Mouse (Mus musculus) cerebellum, adult 8-10 months (tissue): ENCODE measurements around the gene Map3k9.

Experiments
- DNase-seq: peaks from one replicate; pipeline ENCODE4 v3.0.0; 2022

Gene Map3k9

DNA sequence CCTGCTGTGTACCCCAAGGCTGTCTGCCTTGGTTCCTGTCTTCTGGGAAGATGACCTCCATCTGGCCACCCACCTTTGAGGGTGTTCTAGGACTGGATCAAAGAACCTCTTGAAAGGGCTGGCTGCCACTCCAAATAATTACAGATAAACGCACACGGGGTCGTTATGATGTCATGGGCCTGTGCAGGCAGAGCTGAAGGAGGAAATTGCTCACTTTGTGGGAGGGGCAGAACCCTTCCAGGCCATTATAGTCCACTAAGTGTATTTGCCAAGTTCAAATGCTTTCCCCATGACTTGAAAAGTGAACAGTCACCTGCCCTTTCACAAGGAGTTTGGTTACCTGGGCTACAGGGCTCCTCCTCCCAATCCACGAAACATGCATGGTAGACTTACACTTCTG, 83.0 kb downstream of the Map3k9 start:
- no peak for DNase-seq

DNA sequence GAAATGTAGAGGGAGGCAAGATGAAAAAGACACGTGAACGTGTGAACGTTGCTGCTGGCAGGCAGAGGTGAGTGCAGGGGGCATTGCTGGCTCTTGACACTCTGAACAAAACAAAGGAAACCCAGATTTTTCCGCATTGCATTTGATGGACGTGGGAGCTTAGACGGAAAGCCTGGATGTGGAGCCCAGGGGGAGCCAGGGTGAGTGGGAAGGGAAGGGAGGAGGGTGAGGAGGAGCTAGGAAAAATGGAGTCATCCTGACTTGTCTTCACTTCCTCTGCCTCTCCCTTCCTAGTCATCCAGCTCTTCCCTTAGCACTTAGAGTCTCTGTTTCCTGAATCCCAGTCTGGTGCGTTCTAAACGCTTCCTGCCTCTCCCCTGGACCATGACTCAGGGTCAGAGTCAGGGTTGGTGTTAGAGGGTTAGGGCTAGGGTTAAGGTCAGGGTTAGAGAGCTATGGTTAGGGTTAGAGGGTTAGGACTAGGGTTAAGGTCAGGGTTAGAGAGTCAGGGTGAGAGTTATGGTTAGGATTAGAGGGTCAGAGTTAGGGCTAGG, 89.7 kb downstream of the Map3k9 start:
- no peak for DNase-seq

DNA sequence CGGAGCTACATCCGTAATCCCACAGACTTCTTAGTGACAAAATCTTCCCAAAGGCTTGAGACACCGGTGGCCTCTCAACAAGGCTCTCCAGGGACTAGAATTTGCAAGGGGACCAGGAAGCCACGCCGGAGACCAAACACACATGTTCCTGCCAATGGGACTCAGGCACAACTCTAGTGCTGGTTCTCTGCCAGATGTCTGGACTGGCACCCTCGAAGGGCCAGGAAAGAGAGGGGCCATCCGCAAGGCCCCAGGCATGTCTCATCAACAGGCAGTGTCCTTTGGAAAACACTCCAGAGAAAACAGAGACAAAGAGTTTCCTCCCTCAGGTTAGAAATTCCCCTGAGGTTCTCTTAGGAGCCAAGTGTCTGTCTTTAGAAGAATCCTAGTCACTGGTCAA, 90.2 kb downstream of the Map3k9 start:
- DNase-seq: no peak

DNA sequence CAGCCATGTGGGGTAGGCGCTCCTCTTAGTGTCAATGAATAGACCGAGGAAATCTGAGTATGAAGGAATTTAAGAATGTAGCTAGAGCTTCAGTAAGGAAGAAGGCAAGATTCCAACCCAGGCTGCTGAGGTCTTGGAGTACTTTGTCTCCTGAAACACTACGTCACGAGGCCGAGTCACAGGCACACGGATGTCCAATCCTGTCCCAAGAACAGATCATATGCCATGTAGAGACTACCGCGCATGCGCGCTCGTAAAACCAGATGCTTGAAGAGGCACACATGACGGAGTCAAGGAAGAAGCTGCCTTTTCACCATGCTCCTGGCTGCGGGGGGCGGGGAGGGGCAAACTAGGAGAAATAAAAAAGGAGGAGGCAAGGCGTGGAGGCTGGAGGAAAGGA, 90.9 kb downstream of the Map3k9 start:
- no peak for DNase-seq

DNA sequence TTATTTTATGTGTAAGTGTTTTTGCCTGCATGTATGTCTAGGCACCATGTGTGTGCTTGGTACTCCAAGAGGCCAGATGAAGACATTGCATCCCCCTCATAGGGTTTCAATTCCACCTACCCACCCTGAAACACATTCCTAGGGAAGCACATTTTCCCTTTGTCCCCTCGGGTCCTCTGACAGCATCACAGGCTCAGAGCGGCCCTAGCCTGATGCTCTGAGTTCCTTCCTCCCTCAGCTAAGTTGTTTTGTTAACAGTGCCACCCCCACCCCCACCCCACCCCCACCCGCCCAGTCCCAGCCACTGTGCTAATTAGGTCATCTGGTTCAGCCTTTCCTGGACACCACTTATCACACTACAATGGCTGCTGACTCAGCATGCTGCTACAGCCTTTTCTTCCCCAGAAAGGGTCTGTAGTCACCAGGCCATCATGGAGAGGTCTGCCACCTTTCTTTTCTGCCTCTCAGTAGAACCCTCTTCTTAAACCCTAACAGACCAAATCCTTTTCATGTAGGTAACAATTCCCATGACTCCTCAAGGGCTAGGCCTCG, 91.4 kb downstream of the Map3k9 start:
- no peak for DNase-seq

DNA sequence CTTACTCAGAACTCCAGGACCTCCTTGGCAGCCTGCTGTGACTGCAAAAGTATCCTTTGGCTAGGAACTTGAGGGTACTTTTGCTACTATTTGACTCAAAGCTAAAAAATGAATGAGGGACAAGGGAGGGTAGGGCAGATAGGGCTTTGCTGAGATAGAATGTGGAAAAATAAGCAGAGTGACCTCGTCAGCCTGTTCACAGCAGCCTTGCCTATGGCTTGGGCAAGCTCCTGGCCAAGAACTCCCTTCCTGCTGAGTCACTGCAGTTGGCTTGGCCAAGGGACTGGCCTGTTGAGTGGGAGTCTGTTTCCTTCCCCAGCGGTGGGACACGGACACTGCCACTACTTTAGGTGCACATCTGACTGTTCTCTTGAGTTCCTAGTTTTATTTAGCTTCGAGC, 92.4 kb downstream of the Map3k9 start:
- DNase-seq: no peak

DNA sequence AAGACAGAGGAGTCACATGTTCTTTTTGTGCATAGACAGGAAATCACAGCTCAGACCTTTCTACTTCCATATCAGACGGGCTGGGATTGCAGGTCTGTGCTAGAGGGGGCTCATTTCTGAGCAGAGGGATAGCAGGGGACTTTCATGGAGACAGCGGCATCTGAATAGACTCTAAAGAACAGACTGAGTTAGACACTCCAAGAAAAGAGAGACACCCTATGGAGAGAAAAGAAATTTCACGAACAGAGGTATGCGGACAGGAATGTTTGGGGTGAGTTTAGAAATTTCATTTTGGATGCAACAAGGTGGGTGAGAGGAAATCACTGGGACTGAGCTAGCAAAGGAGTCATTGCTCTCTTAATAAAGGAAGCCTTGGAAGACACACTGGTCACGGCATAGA, 93.1 kb downstream of the Map3k9 start:
- no peak for DNase-seq

DNA sequence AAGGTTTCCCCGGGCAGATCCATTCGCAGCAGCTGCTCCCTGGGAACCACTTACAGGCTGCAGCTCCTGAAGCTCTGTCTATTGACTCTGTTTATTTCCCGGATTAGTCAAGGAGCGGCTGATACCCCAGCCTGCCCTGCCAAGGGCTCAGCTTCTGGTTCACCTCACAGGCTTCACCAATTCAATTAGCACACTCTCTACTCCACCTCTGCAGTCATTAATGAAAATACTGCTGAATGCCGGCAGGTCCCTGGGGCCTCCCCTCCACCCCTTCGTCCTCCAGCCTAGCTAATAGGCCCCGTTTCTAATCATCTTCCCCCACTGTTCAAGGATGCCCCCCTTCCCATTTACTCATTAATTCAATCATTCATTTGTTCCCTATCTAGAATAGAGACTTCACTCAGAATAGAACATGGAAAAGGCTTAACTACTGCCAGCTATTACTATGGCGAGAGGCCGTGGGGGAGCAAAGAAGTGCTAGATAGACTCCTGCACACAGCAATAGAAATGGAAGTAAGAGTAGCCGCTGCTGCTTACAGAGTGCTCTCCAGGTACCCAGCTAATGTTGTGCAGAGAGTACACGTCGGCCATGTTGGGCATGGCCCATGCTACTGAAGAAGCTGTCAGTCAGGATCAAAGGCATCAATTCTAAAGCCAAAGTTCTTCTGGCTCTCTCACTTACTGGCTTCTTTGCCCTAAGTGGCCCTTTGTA, 94.4 kb downstream of the Map3k9 start:
- DNase-seq: no peak

DNA sequence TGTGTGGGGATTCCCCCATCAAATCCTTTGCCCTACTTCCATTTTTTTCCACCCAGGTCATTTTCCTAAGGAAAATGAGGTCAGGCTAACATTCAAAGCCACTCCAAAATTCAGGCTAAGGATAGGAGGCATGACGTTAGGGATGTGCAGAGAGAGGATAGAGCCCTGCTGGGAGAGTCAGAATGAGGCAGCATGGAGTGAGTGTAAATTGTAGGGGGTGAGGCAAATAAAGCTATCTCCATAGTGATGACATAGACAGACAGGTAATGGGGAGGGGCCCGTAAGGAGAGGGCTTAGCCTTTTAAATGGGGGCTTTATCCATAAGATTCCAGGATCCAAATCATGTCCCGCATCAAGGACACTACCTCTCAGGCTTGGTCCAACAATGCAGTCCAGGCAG, 95.0 kb downstream of the Map3k9 start:
- no peak for DNase-seq

DNA sequence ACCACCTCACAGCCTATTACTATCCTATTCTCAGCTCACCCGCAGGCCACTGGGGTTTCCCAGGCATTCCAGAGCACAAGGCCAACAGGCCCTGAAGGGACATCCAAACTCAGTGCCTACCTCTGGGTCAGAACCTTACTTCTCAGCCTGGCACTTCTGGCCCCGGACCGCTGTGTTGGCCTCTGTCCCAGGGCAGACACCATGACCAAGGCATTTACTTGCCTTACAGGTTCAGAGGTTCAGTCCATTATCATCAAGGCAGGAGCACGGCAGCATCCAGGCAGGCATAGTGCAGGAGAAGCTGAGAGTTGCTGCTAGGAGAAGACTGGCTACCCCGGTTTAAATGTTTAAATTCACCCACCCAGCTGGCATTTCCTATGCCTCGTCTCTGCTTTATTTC, 96.9 kb downstream of the Map3k9 start:
- no peak for DNase-seq

DNA sequence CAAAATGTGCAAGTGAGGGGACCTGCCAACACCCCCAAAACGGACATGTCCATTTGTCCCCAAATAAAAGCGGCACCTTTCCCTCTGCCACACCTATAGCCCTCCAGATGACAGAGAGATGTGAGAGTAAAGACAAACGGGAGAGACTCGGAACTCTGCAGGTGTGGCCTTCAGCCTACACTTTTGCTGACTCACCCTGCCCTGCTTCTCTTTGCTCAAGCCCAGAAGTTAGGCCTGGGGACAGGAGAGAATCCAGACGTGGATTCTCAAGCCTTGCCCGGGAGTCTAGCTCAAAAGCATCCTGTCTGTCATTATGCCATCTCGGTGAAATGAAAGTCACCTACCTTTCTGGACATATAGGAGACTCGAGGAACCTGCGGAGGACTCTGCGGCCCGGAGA, 97.6 kb downstream of the Map3k9 start:
- DNase-seq: no peak

DNA sequence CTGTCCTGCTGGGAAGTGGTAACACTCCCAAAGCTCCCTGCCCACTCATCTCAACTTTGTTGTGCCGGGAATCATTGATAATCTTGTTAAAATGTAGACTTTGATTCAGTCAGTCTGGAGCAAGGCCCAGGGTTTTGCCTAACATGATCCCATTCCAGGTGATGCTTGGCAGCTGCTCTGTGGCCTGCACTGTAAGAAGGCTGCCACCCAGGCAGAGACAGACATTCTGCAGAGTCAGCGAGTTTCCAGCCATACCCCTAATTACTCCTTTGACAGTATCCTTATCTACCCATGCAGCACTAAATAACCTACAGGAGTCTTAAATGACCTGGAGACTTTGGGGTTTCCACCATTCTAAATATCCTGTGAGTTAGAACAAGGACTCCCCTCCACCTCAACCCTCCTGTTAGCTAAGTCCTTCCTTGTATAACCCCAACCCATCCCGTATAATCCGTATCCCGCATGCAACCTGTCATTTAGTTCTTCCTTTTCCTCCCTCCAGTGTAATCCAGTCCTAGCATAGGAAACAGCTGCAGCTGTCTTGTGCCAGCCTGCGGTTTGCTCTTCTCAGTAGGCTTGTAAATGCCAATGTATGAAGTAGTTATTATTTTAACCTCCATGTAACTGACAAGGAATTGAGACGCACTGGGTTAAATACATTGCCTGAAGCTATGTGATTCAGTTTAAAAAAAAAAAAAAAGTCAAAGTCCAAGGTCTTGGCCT, 101.0 kb downstream of the Map3k9 start:
- no peak for DNase-seq

DNA sequence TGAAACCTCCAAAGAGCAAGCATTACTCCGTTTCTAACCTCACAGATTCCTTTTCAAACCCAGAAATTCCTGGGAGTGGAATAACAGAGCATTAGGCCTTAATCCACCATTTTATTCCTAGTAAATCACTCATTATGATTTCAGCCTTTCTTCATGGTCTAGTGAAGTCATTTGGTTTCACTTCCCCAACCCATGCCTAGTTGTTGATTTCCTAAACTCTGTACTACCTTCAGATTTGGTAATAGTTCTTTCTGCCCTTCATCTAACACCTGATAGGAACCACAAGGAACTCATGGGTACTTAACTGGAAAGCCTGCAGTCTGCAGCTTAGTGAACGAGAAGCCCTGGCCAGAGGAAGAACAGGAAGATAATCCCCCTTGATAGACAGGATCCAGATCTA, 105.4 kb downstream of the Map3k9 start:
- DNase-seq: no peak
